Mouse (Mus musculus) heart, adult 2 months (tissue): ENCODE measurements around the gene Cpne8. TPM values are rescaled to one million over a fixed set of nuclear protein-coding genes. Genes with fewer than 3 reads are reported as not detected.

ENCODE experiments used
- DNase-seq, 2 experiments: peaks; one replicate each; pipeline ENCODE4 v3.0.0; 2021
- H3K27ac ChIP-seq: fragments of 200-600 bp; 2 replicates; pipeline ENCODE4 v1.8.1; 2022
- H3K27me3 ChIP-seq: fragments of 200-500 bp; 2 replicates; pipeline ENCODE4 v1.6.1; 2012; ENCODE audit warnings: mild to moderate bottlenecking, low read length, inconsistent platforms, mixed read lengths; ENCODE audit not compliant: control insufficient read depth, insufficient read depth
- H3K36me3 ChIP-seq: fragments of 200-500 bp; 2 replicates; pipeline ENCODE4 v1.6.1; 2012; ENCODE audit warnings: low read length, inconsistent platforms; ENCODE audit not compliant: control insufficient read depth, insufficient read depth
- H3K4me1 ChIP-seq: fragments of 200-500 bp; 2 replicates; pipeline ENCODE4 v1.6.1; 2011; ENCODE audit warnings: low read length; ENCODE audit not compliant: control insufficient read depth, insufficient read depth
- H3K4me3 ChIP-seq: fragments of 200-600 bp; 2 replicates; pipeline ENCODE4 v1.8.1; 2022
- H3K79me2 ChIP-seq: fragments of 200-500 bp; replicated peaks from 2 replicates; pipeline ENCODE4 v1.6.1; 2012; ENCODE audit warnings: mild to moderate bottlenecking, inconsistent platforms, low read length, moderate library complexity, mixed read lengths; ENCODE audit not compliant: control insufficient read depth, insufficient read depth
- H3K9ac ChIP-seq: fragments of 200-500 bp; 2 replicates; pipeline ENCODE4 v1.6.1; 2012; ENCODE audit warnings: low read depth, mild to moderate bottlenecking, control low read depth, inconsistent platforms, low read length, mixed read lengths
- CTCF ChIP-seq: fragments of 200-600 bp; IDR thresholded peaks from 2 replicates; pipeline ENCODE4 v1.8.1; 2022; ENCODE audit warnings: antibody characterized with exemption, mild to moderate bottlenecking, moderate library complexity
- EP300 ChIP-seq: fragments of 200-500 bp; IDR thresholded peaks from 2 replicates; pipeline ENCODE4 v1.6.1; 2011; ENCODE audit warnings: low read depth, low read length, control low read depth; ENCODE audit not compliant: insufficient read depth
- POLR2A ChIP-seq: fragments of 200-500 bp; IDR thresholded peaks from 2 replicates; pipeline ENCODE4 v1.6.1; 2011; ENCODE audit warnings: mild to moderate bottlenecking, low read depth, low read length, control low read depth; ENCODE audit not compliant: insufficient read depth
- WGBS: fragments of 180-500 bp; shearing (Covaris S2); methylation state at CpG from one replicate; pipeline ENCODE4 v1.1.7; 2018; 5-methylcytosine and 5-hydroxymethylcytosine counted together
- intact Hi-C: fragments of 180-260 bp; cut with DNase I; formaldehyde crosslinking; loops from one replicate; pipeline ENCODE4 v1.15.1; 2025
- polyA plus RNA-seq: library from polyadenylated mRNA; depleted of rRNA; stranded (reverse); fragments of >200 nt; gene quantifications from 2 replicates; pipeline ENCODE4 v1.2.3, GENCODE M21; 2012
- total RNA-seq, 2 experiments: library from RNA; stranded (reverse); gene quantifications; 2 replicates each; pipeline ENCODE4 v1.2.3; 2021

The Cpne8 gene
- total and polyA plus RNA-seq, 3 experiments = 6.9 to 8.8 (median 8.7) TPM

- Histone ChIP-seq H3K79me2 (no peaks in the 10 kb centered on the region), H3K27me3 (no peaks in the 10 kb centered on the region), H3K36me3 (no peaks in the 10 kb centered on the region; the same call in 1 of the 2 replicates), H3K4me1 (no peaks in the 10 kb centered on the region; the same call in 1 of the 2 replicates), H3K4me3 (no peak overlapping the region), H3K27ac (no peak overlapping the region), H3K9ac (no peak overlapping the region)
- WGBS = 89% methylated on average over 3 of the region's 3 CpGs
- DNase-seq = no peak
- TF ChIP-seq EP300 (no peak), POLR2A (no peak), CTCF (no peak)
- intact Hi-C loops = no loop called here
Observed at GRCm38 (mm10) chr15:90608368-90608767, 70.9 kb downstream of the Cpne8 start.

GRCm38 (mm10) chr15:90607181-90607580 is 72.1 kb downstream of the Cpne8 start:
- Histone ChIP-seq H3K27ac (no peak overlapping the region), H3K9ac (no peak overlapping the region), H3K27me3 (no peaks in the 10 kb centered on the region), H3K36me3 (no peaks in the 10 kb centered on the region; the same call in 1 of the 2 replicates), H3K4me3 (no peak overlapping the region), H3K4me1 (no peaks in the 10 kb centered on the region; the same call in 1 of the 2 replicates), H3K79me2 (no peaks in the 10 kb centered on the region)
- no peak for DNase-seq
- intact Hi-C loops = no loop called here
- TF ChIP-seq CTCF (no peak), EP300 (no peak), POLR2A (no peak)
- WGBS = 63% methylated on average over 3 of the region's 3 CpGs

- WGBS = 87% methylated on average over 5 of the region's 5 CpGs
- H3K4me1 ChIP-seq = no peaks in the 10 kb centered on the region
- no peak overlapping the region for H3K9ac ChIP-seq
- no peaks in the 10 kb centered on the region for H3K27me3 ChIP-seq
- DNase-seq = no peak
- H3K27ac ChIP-seq = no peak overlapping the region
- intact Hi-C loops = no loop called here
- H3K36me3 ChIP-seq = no peaks in the 10 kb centered on the region
- no peak overlapping the region for H3K4me3 ChIP-seq
- H3K79me2 ChIP-seq = no peaks in the 10 kb centered on the region
- no peak for TF ChIP-seq EP300
- no peak for TF ChIP-seq POLR2A
- TF ChIP-seq CTCF = no peak
Observed at GRCm38 (mm10) chr15:90603676-90604075, 75.6 kb downstream of the Cpne8 start.

GRCm38 (mm10) chr15:90597715-90598497 is 81.3 kb downstream of the Cpne8 start:
- intact Hi-C loops = no loop called here

GRCm38 (mm10) chr15:90595592-90595991 is 83.6 kb downstream of the Cpne8 start:
- no peaks in the 10 kb centered on the region for H3K4me1 ChIP-seq
- intact Hi-C loops = no loop called here
- TF ChIP-seq CTCF = no peak
- TF ChIP-seq POLR2A = no peak
- TF ChIP-seq EP300 = no peak
- DNase-seq = no peak
- H3K9ac ChIP-seq = no peak overlapping the region
- H3K27me3 ChIP-seq = no peaks in the 10 kb centered on the region
- H3K27ac ChIP-seq = no peak overlapping the region
- no peak overlapping the region for H3K4me3 ChIP-seq
- 83% methylated on average over 2 of the region's 2 CpGs for WGBS
- H3K79me2 ChIP-seq = no peaks in the 10 kb centered on the region
- H3K36me3 ChIP-seq = no peaks in the 10 kb centered on the region

More at GRCm38 (mm10) chr15:90597715-90598497, 81.3 kb downstream of the Cpne8 start:
- Histone ChIP-seq H3K27ac (no peak overlapping the region), H3K4me1 (no peaks in the 10 kb centered on the region), H3K27me3 (no peaks in the 10 kb centered on the region), H3K4me3 (no peak overlapping the region), H3K36me3 (no peaks in the 10 kb centered on the region), H3K9ac (no peak overlapping the region), H3K79me2 (no peaks in the 10 kb centered on the region)
- no peak for TF ChIP-seq CTCF
- TF ChIP-seq POLR2A = no peak
- no peak for TF ChIP-seq EP300
- 55% methylated on average over 6 of the region's 6 CpGs for WGBS
- no peak for DNase-seq

- Histone ChIP-seq H3K9ac (no peak overlapping the region), H3K79me2 (no peaks in the 10 kb centered on the region), H3K36me3 (no peaks in the 10 kb centered on the region), H3K4me1 (no peaks in the 10 kb centered on the region), H3K27ac (no peak overlapping the region), H3K27me3 (no peaks in the 10 kb centered on the region), H3K4me3 (no peak overlapping the region)
- 45% methylated on average over 7 of the region's 7 CpGs for WGBS
- DNase-seq = no peak
- no peak for TF ChIP-seq POLR2A
- no peak for TF ChIP-seq CTCF
- no peak for TF ChIP-seq EP300
- intact Hi-C loops = no loop called here
Observed at GRCm38 (mm10) chr15:90589587-90589986, 89.6 kb downstream of the Cpne8 start.
